Mouse (Mus musculus) midbrain, embryonic 11.5 days (tissue): ENCODE measurements at regions not wholly inside any gene's neighbourhood (a gene's known extent, or its start where the extent isn't known, plus 50 kb on each side); places are given as distances from the start of the nearest gene placed in this dataset.
A peak's percentile ranks its signal among the peaks of the same experiment; 100 is the strongest.

Experiments
- ATAC-seq: fragments of 200-750 bp; cut with Nextera tagmentation; 2 replicates; pipeline ENCODE4 v1.8.0; 2017; ENCODE audit warnings: moderate TSS enrichment, moderate library complexity; ENCODE audit not compliant: low FRiP score
- DNase-seq: peaks from one replicate; pipeline ENCODE4 v3.0.0; 2015; ENCODE audit warnings: low spot score; ENCODE audit errors: missing footprints
- H3K27ac ChIP-seq: fragments of 300-500 bp; sonication (generic); 2 replicates; pipeline ENCODE4 v1.5.1; 2014; ENCODE audit warnings: low read depth, low read length
- H3K27me3 ChIP-seq: fragments of 300-500 bp; sonication (generic); 2 replicates; pipeline ENCODE4 v1.6.1; 2014; ENCODE audit warnings: mild to moderate bottlenecking, low read length, moderate library complexity, mixed read lengths; ENCODE audit not compliant: control insufficient read depth, insufficient read depth
- H3K36me3 ChIP-seq: fragments of 300-500 bp; sonication (generic); 2 replicates; pipeline ENCODE4 v1.6.1; 2014; ENCODE audit warnings: mild to moderate bottlenecking, low read length, moderate library complexity, mixed read lengths; ENCODE audit not compliant: control insufficient read depth, insufficient read depth
- H3K4me1 ChIP-seq: fragments of 300-500 bp; sonication (generic); 2 replicates; pipeline ENCODE4 v1.6.1; 2014; ENCODE audit warnings: low read length; ENCODE audit not compliant: control insufficient read depth, insufficient read depth
- H3K4me2 ChIP-seq: fragments of 300-500 bp; sonication (generic); 2 replicates; pipeline ENCODE4 v1.6.1; 2014; ENCODE audit warnings: mild to moderate bottlenecking, moderate library complexity
- H3K4me3 ChIP-seq: fragments of 300-500 bp; sonication (generic); 2 replicates; pipeline ENCODE4 v1.5.1; 2014; ENCODE audit warnings: low read depth, low read length
- H3K9ac ChIP-seq: fragments of 300-500 bp; sonication (generic); 2 replicates; pipeline ENCODE4 v1.6.1; 2014; ENCODE audit warnings: low read length
- H3K9me3 ChIP-seq: fragments of 300-500 bp; sonication (generic); 2 replicates; pipeline ENCODE4 v1.6.1; 2016; ENCODE audit warnings: low read length; ENCODE audit not compliant: control insufficient read depth
- WGBS: fragments of 180-500 bp; shearing (Covaris S2); extraction: QIAGEN DNeasy Blood & Tissue Kit; methylation state at CpG from one replicate; pipeline ENCODE4 v1.1.7; 2014; 5-methylcytosine and 5-hydroxymethylcytosine counted together

GRCm38 (mm10) chr3:74657170-74657569, 507.7 kb downstream of the Zbbx start:
- Histone ChIP-seq H3K4me2 (no peak overlapping the region), H3K9me3 (no peaks in the 10 kb centered on the region), H3K36me3 (no peaks in the 10 kb centered on the region), H3K27me3 (no peaks in the 10 kb centered on the region), H3K27ac (no peak overlapping the region), H3K9ac (no peak overlapping the region), H3K4me3 (no peak overlapping the region), H3K4me1 (no peaks in the 10 kb centered on the region)
- no peak for DNase-seq
- ATAC-seq: no peak

GRCm38 (mm10) chr3:74632623-74633022, 532.2 kb downstream of the Zbbx start:
- no peak overlapping the region for H3K27ac ChIP-seq
- ATAC-seq: peak; percentile 74
- H3K4me2 ChIP-seq: no peak overlapping the region
- no peaks in the 10 kb centered on the region for H3K36me3 ChIP-seq
- H3K9me3 ChIP-seq: no peaks in the 10 kb centered on the region
- no peak overlapping the region for H3K4me3 ChIP-seq
- no peak overlapping the region for H3K9ac ChIP-seq
- H3K27me3 ChIP-seq: no peaks in the 10 kb centered on the region
- no peak for DNase-seq
- no peaks in the 10 kb centered on the region for H3K4me1 ChIP-seq

GRCm38 (mm10) chr3:74601328-74602007, 563.4 kb downstream of the Zbbx start:
- ATAC-seq (no peak), DNase-seq (no peak)
- no peak overlapping the region for H3K27ac ChIP-seq
- H3K36me3 ChIP-seq: no peaks in the 10 kb centered on the region
- no peaks in the 10 kb centered on the region for H3K9me3 ChIP-seq
- H3K4me3 ChIP-seq: no peak overlapping the region
- 79% methylated on average over 1 of the region's 1 CpGs for WGBS
- H3K27me3 ChIP-seq: no peaks in the 10 kb centered on the region
- H3K4me1 ChIP-seq: no peaks in the 10 kb centered on the region
- H3K9ac ChIP-seq: no peak overlapping the region
- no peak overlapping the region for H3K4me2 ChIP-seq

- DNase-seq: no peak
- no peak for ATAC-seq
- Histone ChIP-seq H3K27me3 (no peaks in the 10 kb centered on the region), H3K36me3 (no peaks in the 10 kb centered on the region), H3K4me2 (no peak overlapping the region), H3K4me1 (no peaks in the 10 kb centered on the region), H3K9ac (no peak overlapping the region), H3K4me3 (no peak overlapping the region), H3K9me3 (no peaks in the 10 kb centered on the region), H3K27ac (no peak overlapping the region)
- WGBS: 81% methylated on average over 3 of the region's 3 CpGs
Observed at GRCm38 (mm10) chr3:74588703-74589362, 576.0 kb downstream of the Zbbx start.

GRCm38 (mm10) chr3:74565176-74565575, 599.7 kb downstream of the Zbbx start:
- Histone ChIP-seq H3K27me3 (no peaks in the 10 kb centered on the region), H3K9me3 (no peaks in the 10 kb centered on the region), H3K9ac (no peak overlapping the region), H3K4me1 (no peaks in the 10 kb centered on the region), H3K4me3 (no peak overlapping the region), H3K27ac (no peak overlapping the region), H3K36me3 (no peaks in the 10 kb centered on the region), H3K4me2 (no peak overlapping the region)
- DNase-seq (no peak), ATAC-seq (no peak)

- no peaks in the 10 kb centered on the region for H3K27me3 ChIP-seq
- no peak overlapping the region for H3K4me2 ChIP-seq
- no peaks in the 10 kb centered on the region for H3K36me3 ChIP-seq
- ATAC-seq (no peak), DNase-seq (no peak)
- H3K27ac ChIP-seq: no peak overlapping the region
- no peaks in the 10 kb centered on the region for H3K9me3 ChIP-seq
- H3K9ac ChIP-seq: no peak overlapping the region
- H3K4me3 ChIP-seq: no peak overlapping the region
- WGBS: 85% methylated on average over 4 of the region's 4 CpGs
- no peaks in the 10 kb centered on the region for H3K4me1 ChIP-seq
Observed at GRCm38 (mm10) chr3:74534795-74535194, 630.0 kb downstream of the Zbbx start.

GRCm38 (mm10) chr3:74534006-74534698, 630.7 kb downstream of the Zbbx start:
- Histone ChIP-seq H3K9ac (no peak overlapping the region), H3K9me3 (no peaks in the 10 kb centered on the region), H3K4me2 (no peak overlapping the region), H3K4me3 (no peak overlapping the region), H3K36me3 (no peaks in the 10 kb centered on the region), H3K27ac (no peak overlapping the region), H3K4me1 (no peaks in the 10 kb centered on the region), H3K27me3 (no peaks in the 10 kb centered on the region)
- 86% methylated on average over 2 of the region's 2 CpGs for WGBS
- DNase-seq (no peak), ATAC-seq (no peak)

GRCm38 (mm10) chr3:74483741-74484140, 681.1 kb downstream of the Zbbx start:
- 80% methylated on average over 1 of the region's 1 CpGs for WGBS
- DNase-seq (no peak), ATAC-seq (no peak)

More at GRCm38 (mm10) chr3:74483741-74484140, 681.1 kb downstream of the Zbbx start:
- H3K4me1 ChIP-seq: no peaks in the 10 kb centered on the region
- no peak overlapping the region for H3K4me3 ChIP-seq
- H3K27me3 ChIP-seq: no peaks in the 10 kb centered on the region
- no peak overlapping the region for H3K27ac ChIP-seq
- no peaks in the 10 kb centered on the region for H3K36me3 ChIP-seq
- no peak overlapping the region for H3K9ac ChIP-seq
- H3K9me3 ChIP-seq: no peaks in the 10 kb centered on the region
- H3K4me2 ChIP-seq: no peak overlapping the region
